Mouse (Mus musculus) G1E (cell line): ENCODE data around the gene Rnasel.

Experiments
- CTCF ChIP-seq: IDR thresholded peaks from 2 replicates; pipeline ENCODE4 v1.5.1; 2012; ENCODE audit warnings: low read depth, low read length, inconsistent platforms, mixed read lengths
- GATA1 ChIP-seq: IDR thresholded peaks from 2 replicates; pipeline ENCODE4 v1.6.1; 2012; ENCODE audit warnings: borderline replicate concordance, low read length, inconsistent platforms, mixed read lengths

DNA sequence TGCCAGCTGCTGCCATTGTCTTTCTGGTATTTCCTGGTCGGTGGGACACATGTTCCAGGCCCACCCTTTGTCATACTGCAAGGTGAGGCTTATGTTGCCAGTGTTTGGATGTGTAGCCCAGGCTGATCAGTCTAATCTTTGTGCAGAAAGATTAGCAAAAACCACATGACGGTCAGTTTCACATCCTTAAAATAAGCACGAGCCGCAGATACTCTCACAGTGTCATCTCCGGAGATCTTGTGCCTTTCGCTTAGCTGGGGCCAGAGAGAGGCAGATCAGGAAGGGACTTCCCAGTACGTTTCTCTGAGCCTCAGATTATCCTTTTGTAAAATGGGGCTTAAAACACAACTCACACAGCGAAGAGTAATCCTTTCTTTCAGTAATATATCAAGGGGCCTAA lies 54.3 kb downstream of the Rnasel start:
- TF ChIP-seq GATA1 (no peak), CTCF (no peak)
